Mouse (Mus musculus) hindbrain, embryonic 10.5 days (tissue): ENCODE measurements around the gene Mphosph9. TPM values are rescaled to one million over a fixed set of nuclear protein-coding genes. Genes with fewer than 3 reads are reported as not detected.
"Not testable (repeated sequence)": the region's sequence is repeated elsewhere in the genome, so short reads cannot be mapped to it uniquely, and the experiment has no call there.

Experiments
- DNase-seq: peaks from one replicate; pipeline ENCODE4 v3.0.0-alpha.2; 2017; ENCODE audit warnings: low spot score
- H3K27ac ChIP-seq: fragments of 300-500 bp; sonication (generic); 2 replicates; pipeline ENCODE4 v1.5.1; 2016; ENCODE audit warnings: mild to moderate bottlenecking, moderate library complexity
- H3K27me3 ChIP-seq: fragments of 300-500 bp; sonication (generic); 2 replicates; pipeline ENCODE4 v1.6.1; 2016; ENCODE audit warnings: mild to moderate bottlenecking; ENCODE audit not compliant: poor library complexity, insufficient read depth, severe bottlenecking
- H3K36me3 ChIP-seq: fragments of 300-500 bp; sonication (generic); 2 replicates; pipeline ENCODE4 v1.6.1; 2016; ENCODE audit warnings: mild to moderate bottlenecking, moderate library complexity
- H3K4me1 ChIP-seq: fragments of 300-500 bp; sonication (generic); replicated peaks from 2 replicates; pipeline ENCODE4 v1.6.1; 2016; ENCODE audit warnings: mild to moderate bottlenecking
- H3K4me3 ChIP-seq: fragments of 300-500 bp; sonication (generic); 2 replicates; pipeline ENCODE4 v1.5.1; 2016; ENCODE audit warnings: mild to moderate bottlenecking, moderate library complexity
- H3K9me3 ChIP-seq: fragments of 300-500 bp; sonication (generic); 2 replicates; pipeline ENCODE4 v1.6.1; 2016; ENCODE audit warnings: mild to moderate bottlenecking, moderate library complexity
- WGBS: fragments of 180-500 bp; shearing (Covaris S2); methylation state at CpG from one replicate; pipeline ENCODE4 v1.1.7; 2016; 5-methylcytosine and 5-hydroxymethylcytosine counted together
- polyA plus RNA-seq: library from polyadenylated mRNA; unstranded; fragments of >200 nt; fragmentation: Nextera tagmentation; extraction: Ambion mirVana; gene quantifications from 2 replicates; pipeline ENCODE4 v1.2.1, GENCODE M21; 2016

Gene Mphosph9
- polyA plus RNA-seq, 1 experiment from 2014 or later, result 17.3 TPM

- H3K4me1 ChIP-seq, result peaks cover 57% of the 10 kb centered on the region
- peak; percentile 70 for DNase-seq
- no peak overlapping the region for H3K4me3 ChIP-seq
- peaks cover 15% of the 10 kb centered on the region for H3K36me3 ChIP-seq
- H3K27ac ChIP-seq, result peak overlapping the region; percentile 87
- WGBS, result 34% methylated on average over 6 of the region's 6 CpGs
- no peaks in the 10 kb centered on the region for H3K9me3 ChIP-seq
- no peaks in the 10 kb centered on the region for H3K27me3 ChIP-seq
These were observed 6.6 kb upstream of the Mphosph9 start for GRCm38 (mm10) chr5:124334392-124334791.

- WGBS, result 94% methylated on average over 6 of the region's 6 CpGs
- no peaks in the 10 kb centered on the region for H3K9me3 ChIP-seq
- DNase-seq, result no peak
- H3K4me3 ChIP-seq, result no peak overlapping the region
- H3K4me1 ChIP-seq, result peaks cover 44% of the 10 kb centered on the region
- H3K27me3 ChIP-seq, result no peaks in the 10 kb centered on the region
- no peak overlapping the region for H3K27ac ChIP-seq
- peaks cover 5% of the 10 kb centered on the region; the same call in 1 of the 2 replicates for H3K36me3 ChIP-seq
These were observed 2.3 kb upstream of the Mphosph9 start for GRCm38 (mm10) chr5:124330086-124330485.

GRCm38 (mm10) chr5:124326829-124327228 lies 943 bp downstream of the Mphosph9 start:
- Histone ChIP-seq H3K9me3 (no peaks in the 10 kb centered on the region), H3K36me3 (peaks cover 35% of the 10 kb centered on the region), H3K4me1 (peaks cover 25% of the 10 kb centered on the region), H3K27ac (peak overlapping the region; percentile 99), H3K4me3 (peak overlapping the region; percentile 79), H3K27me3 (no peaks in the 10 kb centered on the region)
- DNase-seq, result no peak
- WGBS, result 5% methylated on average over 8 of the region's 8 CpGs

- 92% methylated on average over 7 of the region's 7 CpGs for WGBS
- Histone ChIP-seq H3K27me3 (no peaks in the 10 kb centered on the region), H3K27ac (no peak overlapping the region), H3K36me3 (peaks cover 99% of the 10 kb centered on the region), H3K4me1 (no peaks in the 10 kb centered on the region), H3K9me3 (peaks cover 2% of the 10 kb centered on the region), H3K4me3 (no peak overlapping the region)
- DNase-seq, result no peak
These were observed 10.1 kb downstream of the Mphosph9 start for GRCm38 (mm10) chr5:124317648-124318047.

GRCm38 (mm10) chr5:124315941-124316340 lies 11.8 kb downstream of the Mphosph9 start:
- peaks cover 99% of the 10 kb centered on the region for H3K36me3 ChIP-seq
- no peaks in the 10 kb centered on the region for H3K4me1 ChIP-seq
- no peak overlapping the region for H3K4me3 ChIP-seq
- WGBS, result 92% methylated on average over 11 of the region's 11 CpGs
- DNase-seq, result no peak
- H3K27me3 ChIP-seq, result no peaks in the 10 kb centered on the region
- H3K27ac ChIP-seq, result no peak overlapping the region
- peaks cover 10% of the 10 kb centered on the region for H3K9me3 ChIP-seq

GRCm38 (mm10) chr5:124315498-124315897 lies 12.3 kb downstream of the Mphosph9 start:
- no peak for DNase-seq
- WGBS, result 97% methylated on average over 9 of the region's 9 CpGs
- H3K27ac ChIP-seq, result no peak overlapping the region
- H3K4me3 ChIP-seq, result no peak overlapping the region
- peaks cover 10% of the 10 kb centered on the region for H3K9me3 ChIP-seq
- no peaks in the 10 kb centered on the region for H3K4me1 ChIP-seq
- no peaks in the 10 kb centered on the region for H3K27me3 ChIP-seq
- H3K36me3 ChIP-seq, result peaks cover 99% of the 10 kb centered on the region

GRCm38 (mm10) chr5:124310091-124310490 lies 17.7 kb downstream of the Mphosph9 start:
- Histone ChIP-seq H3K4me1 (no peaks in the 10 kb centered on the region), H3K9me3 (peaks cover 10% of the 10 kb centered on the region), H3K36me3 (peaks cover 100% of the 10 kb centered on the region), H3K27ac (no peak overlapping the region), H3K27me3 (no peaks in the 10 kb centered on the region), H3K4me3 (no peak overlapping the region)
- 96% methylated on average over 11 of the region's 11 CpGs for WGBS
- no peak for DNase-seq

- Histone ChIP-seq H3K36me3 (peaks cover 95% of the 10 kb centered on the region), H3K27me3 (no peaks in the 10 kb centered on the region), H3K4me1 (no peaks in the 10 kb centered on the region), H3K27ac (no peak overlapping the region), H3K4me3 (no peak overlapping the region), H3K9me3 (peaks cover 10% of the 10 kb centered on the region)
- WGBS, result 84% methylated on average over 10 of the region's 10 CpGs
- DNase-seq, result no peak
These were observed 18.6 kb downstream of the Mphosph9 start for GRCm38 (mm10) chr5:124309155-124309554.

GRCm38 (mm10) chr5:124302853-124303252 lies 24.9 kb downstream of the Mphosph9 start:
- peaks cover 78% of the 10 kb centered on the region for H3K36me3 ChIP-seq
- 94% methylated on average over 6 of the region's 6 CpGs for WGBS
- H3K4me3 ChIP-seq, result not testable (repeated sequence)

GRCm38 (mm10) chr5:124300132-124300531 lies 27.6 kb downstream of the Mphosph9 start:
- peaks cover 77% of the 10 kb centered on the region for H3K36me3 ChIP-seq
- no peak for DNase-seq
- no peaks in the 10 kb centered on the region for H3K4me1 ChIP-seq
- 85% methylated on average over 4 of the region's 4 CpGs for WGBS
- H3K9me3 ChIP-seq, result no peaks in the 10 kb centered on the region
- no peaks in the 10 kb centered on the region for H3K27me3 ChIP-seq
- no peak overlapping the region for H3K27ac ChIP-seq
- H3K4me3 ChIP-seq, result no peak overlapping the region

More at GRCm38 (mm10) chr5:124302853-124303252, 24.9 kb downstream of the Mphosph9 start:
- H3K27ac ChIP-seq, H3K9me3 ChIP-seq, H3K27me3 ChIP-seq, H3K4me1 ChIP-seq, DNase-seq: not testable (repeated sequence)

GRCm38 (mm10) chr5:124299307-124299706 lies 28.5 kb downstream of the Mphosph9 start:
- not testable (repeated sequence) for H3K27me3 ChIP-seq, H3K4me3 ChIP-seq, H3K4me1 ChIP-seq, H3K9me3 ChIP-seq, H3K27ac ChIP-seq, DNase-seq
- 69% methylated on average over 4 of the region's 4 CpGs for WGBS
- peaks cover 78% of the 10 kb centered on the region for H3K36me3 ChIP-seq

- Histone ChIP-seq H3K27ac (no peak overlapping the region), H3K4me1 (no peaks in the 10 kb centered on the region), H3K27me3 (no peaks in the 10 kb centered on the region), H3K9me3 (no peaks in the 10 kb centered on the region), H3K4me3 (no peak overlapping the region), H3K36me3 (peaks cover 85% of the 10 kb centered on the region)
- no peak for DNase-seq
- WGBS, result 95% methylated on average over 4 of the region's 4 CpGs
These were observed 31.3 kb downstream of the Mphosph9 start for GRCm38 (mm10) chr5:124296475-124296874.

GRCm38 (mm10) chr5:124293967-124294366 lies 33.8 kb downstream of the Mphosph9 start:
- H3K4me3 ChIP-seq, result no peak overlapping the region

GRCm38 (mm10) chr5:124290216-124290615 lies 37.6 kb downstream of the Mphosph9 start:
- Histone ChIP-seq H3K27me3 (no peaks in the 10 kb centered on the region), H3K27ac (no peak overlapping the region), H3K4me1 (no peaks in the 10 kb centered on the region), H3K36me3 (peaks cover 96% of the 10 kb centered on the region), H3K4me3 (no peak overlapping the region), H3K9me3 (peaks cover 6% of the 10 kb centered on the region)
- WGBS, result 91% methylated on average over 4 of the region's 4 CpGs
- no peak for DNase-seq

More at GRCm38 (mm10) chr5:124293967-124294366, 33.8 kb downstream of the Mphosph9 start:
- H3K27ac ChIP-seq, result no peak overlapping the region
- H3K4me1 ChIP-seq, result no peaks in the 10 kb centered on the region
- H3K36me3 ChIP-seq, result peaks cover 96% of the 10 kb centered on the region
- WGBS, result 97% methylated on average over 5 of the region's 5 CpGs
- H3K9me3 ChIP-seq, result no peaks in the 10 kb centered on the region
- DNase-seq, result no peak
- H3K27me3 ChIP-seq, result no peaks in the 10 kb centered on the region
